Mouse (Mus musculus) lung, postnatal 0 days (tissue): ENCODE data around the gene Tmem190.

ENCODE experiments used
- CTCF ChIP-seq: IDR thresholded peaks from 2 replicates; pipeline ENCODE4 v1.5.1; 2016; ENCODE audit warnings: antibody characterized with exemption, mild to moderate bottlenecking
- EP300 ChIP-seq: IDR thresholded peaks from 2 replicates; pipeline ENCODE4 v1.6.1; 2016; ENCODE audit warnings: antibody characterized with exemption, mild to moderate bottlenecking, control low read depth

DNA sequence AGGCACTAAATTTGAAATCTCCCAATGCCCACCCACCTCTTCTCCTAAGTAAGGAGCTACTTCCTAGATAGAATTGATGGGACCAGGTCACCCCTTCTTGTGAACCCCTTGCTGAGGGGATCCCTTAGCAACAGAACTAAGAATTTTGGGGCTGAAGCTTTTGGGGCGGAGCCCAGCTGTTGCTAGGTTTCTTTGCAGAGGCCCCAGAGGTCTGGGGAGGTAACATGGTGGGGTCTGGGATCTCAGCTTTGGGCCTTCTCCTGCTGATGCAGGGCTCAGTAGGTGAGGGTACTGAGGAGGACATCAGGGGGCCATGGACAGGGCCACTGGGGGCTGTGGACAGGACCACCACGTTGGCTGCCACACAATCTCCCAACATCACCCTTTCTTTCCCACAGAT is at the start of gene Tmem190, which contains the start of gene Il11:
- TF ChIP-seq CTCF (no peak), EP300 (no peak)
